Mouse (Mus musculus) stomach, adult 2 months (tissue): ENCODE data around the gene Svep1. TPM values are rescaled to one million over a fixed set of nuclear protein-coding genes. Genes with fewer than 3 reads are reported as not detected.

ENCODE experiments used
- polyA plus RNA-seq: library from polyadenylated mRNA; depleted of rRNA; stranded (reverse); fragments of >200 nt; gene quantifications from 2 replicates; pipeline ENCODE4 v1.2.3, GENCODE M21; 2012; rRNA removed

Svep1 gene
- 0.96 and 1.8 TPM in 2 replicates for polyA plus RNA-seq

GRCm38 (mm10) chr4:58206115-58206945, at the start of gene Svep1:
Gene Svep1 (minus strand): TSS chr4:58206859.

DNA sequence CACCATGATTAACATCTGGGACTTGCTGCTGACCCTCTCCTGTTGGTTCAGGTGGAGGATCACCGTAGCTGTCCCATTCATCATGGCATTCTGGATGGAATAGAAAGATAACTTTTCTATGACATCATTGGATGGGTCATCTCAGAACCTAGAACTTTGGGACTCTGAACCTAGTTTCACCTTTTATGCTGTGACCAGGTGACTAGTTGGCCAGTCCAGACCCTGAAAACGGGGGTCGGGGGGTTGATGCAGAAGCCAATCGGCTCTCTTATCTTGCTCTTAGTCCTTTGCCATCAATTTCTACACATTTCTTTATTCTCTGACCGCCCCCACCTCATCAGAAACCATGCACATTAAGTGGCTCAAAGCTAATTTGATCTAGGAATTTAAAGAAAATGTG, 197.6 kb downstream of the Svep1 start, which contains the start of gene Txndc8:
TSS of gene Txndc8 (minus strand) at position 101 of the 400 bp plus-strand sequence.

Other genes with a start within 250 kb of the Svep1 start
- not detected in 2 replicates for gene Txndc8, start 197.7 kb downstream of the Svep1 start, polyA plus RNA-seq
- 0.18 and 0.51 TPM in 2 replicates for gene Musk, start 79.1 kb upstream of the Svep1 start, polyA plus RNA-seq